In genomic region chr3:89123313-89123712, GRCm38 (mm10) we compare ENCODE assay signal across 17 mouse cellular contexts. TPM values are rescaled to one million over a fixed set of nuclear protein-coding genes. Genes with fewer than 3 reads are reported as not detected.
DNase-seq lines count a peak whose midpoint lies in the region; ATAC-seq lines count a peak whose summit lies in the region.
"Had no signal": no experiment of that assay in that cellular context is flagged by ENCODE, and none has a peak within 500 bp of the region (broad histone marks: within the 10 kb centered on the region; RNA-seq: fewer than 3 reads in every experiment).

No protein-coding gene starts in this region.

- H3K9me3 ChIP-seq in heart, embryonic 12.5 days (replicated peaks) = no peaks in the 10 kb centered on the region
- no peaks in the 10 kb centered on the region for H3K9me3 ChIP-seq in midbrain, embryonic 10.5 days (replicated peaks)
- H3K9me3 ChIP-seq: embryonic facial prominence, embryonic 12.5 days; forebrain, embryonic 13.5 days; liver, embryonic 13.5 days had no signal

- no peak overlapping the region for H3K4me2 ChIP-seq in heart, embryonic 12.5 days
- H3K4me2 ChIP-seq: embryonic facial prominence, embryonic 12.5 days; forebrain, embryonic 13.5 days; liver, embryonic 13.5 days had no signal

- peaks cover 8% of the 10 kb centered on the region for H3K4me1 ChIP-seq in heart, embryonic 12.5 days (replicated peaks)
- 0 out of 2 replicates have a peak, but pooled peaks cover 3% of the 10 kb centered on the region for H3K4me1 ChIP-seq in midbrain, embryonic 10.5 days
- H3K4me1 ChIP-seq: embryonic facial prominence, embryonic 12.5 days; forebrain, embryonic 13.5 days had no signal

- WGBS in heart, embryonic 12.5 days = 65% methylated on average over 2 of the region's 2 CpGs
- WGBS in midbrain, embryonic 10.5 days = 84% methylated on average over 2 of the region's 2 CpGs

- no peak for ATAC-seq in heart, embryonic 12.5 days (ENCODE audit: insufficient number of reproducible peaks, low FRiP score)
- ATAC-seq: CD4-positive, CD25-positive, alpha-beta regulatory T cell, adult 4 months; forebrain, embryonic 13.5 days; hindbrain, postnatal 0 days had no signal

- intact Hi-C loops in heart, postnatal 14 days (cut with DNase I) = no loop called here

- no peak overlapping the region for H3K9ac ChIP-seq in heart, embryonic 12.5 days
- H3K9ac ChIP-seq: embryonic facial prominence, embryonic 12.5 days; forebrain, embryonic 13.5 days; liver, embryonic 13.5 days had no signal

- no peak overlapping the region for H3K4me3 ChIP-seq in heart, embryonic 12.5 days
- no peak overlapping the region for H3K4me3 ChIP-seq in midbrain, embryonic 10.5 days
- H3K4me3 ChIP-seq: embryonic facial prominence, embryonic 12.5 days; forebrain, embryonic 13.5 days; liver, embryonic 13.5 days had no signal

- H3K27me3 ChIP-seq in heart, embryonic 12.5 days (replicated peaks) = no peaks in the 10 kb centered on the region
- H3K27me3 ChIP-seq in midbrain, embryonic 10.5 days (ENCODE audit: low read depth, poor library complexity, severe bottlenecking) = no peaks in the 10 kb centered on the region
- H3K27me3 ChIP-seq: embryonic facial prominence, embryonic 12.5 days; forebrain, embryonic 13.5 days; liver, embryonic 13.5 days had no signal

- H3K27ac ChIP-seq in heart, embryonic 12.5 days (ENCODE audit: poor library complexity, severe bottlenecking) = no peak overlapping the region
- no peak overlapping the region for H3K27ac ChIP-seq in midbrain, embryonic 10.5 days (replicated peaks)
- H3K27ac ChIP-seq: embryonic facial prominence, embryonic 12.5 days; forebrain, embryonic 13.5 days; hindbrain, postnatal 0 days; liver, embryonic 13.5 days had no signal

- H3K36me3 ChIP-seq in heart, embryonic 12.5 days = no peaks in the 10 kb centered on the region
- H3K36me3 ChIP-seq in midbrain, embryonic 10.5 days = no peaks in the 10 kb centered on the region
- H3K36me3 ChIP-seq: embryonic facial prominence, embryonic 12.5 days; liver, embryonic 13.5 days had no signal

- peak; percentile 30 to 50 for DNase-seq in heart, postnatal 14 days
- DNase-seq in 3T3-L1 (ENCODE audit: low read depth, low spot score) = peak; percentile 28
- peak; percentile 67 for DNase-seq in adrenal gland, postnatal 10 days
- peak; percentile 69 for DNase-seq in heart, postnatal 4 days
- DNase-seq in midbrain, embryonic 10.5 days (ENCODE audit: low spot score) = no peak
- DNase-seq in layer of hippocampus, postnatal 10 days (ENCODE audit: low spot score in 2 of 2) = no peak
- DNase-seq in layer of hippocampus, postnatal 14 days (ENCODE audit: low spot score in 2 of 2) = no peak
- DNase-seq: cerebellum, adult 9-10 months; liver, embryonic 13.5 days; right cerebral cortex, adult 18-20 months; thymus, postnatal 36 days had no signal

RNA-seq across cellular contexts. Expression of gene Pklr, which starts 12.6 kb away (rescaled TPM):
- not detected for total RNA-seq in heart, postnatal 14 days (2021)
- 1.7 and 2.8 TPM in 2 replicates for polyA plus RNA-seq in heart, embryonic 12.5 days (2016; fragmentation: Nextera tagmentation; extraction: Ambion mirVana)
- total RNA-seq in adrenal gland, postnatal 10 days (2021) = 10 to 100 TPM; 15.2 to 41.1 TPM
- total RNA-seq in heart, postnatal 4 days (2021) = not detected
- polyA plus RNA-seq in midbrain, embryonic 10.5 days (2016; fragmentation: Nextera tagmentation; extraction: Ambion mirVana) = 4.1 and 5.9 TPM in 2 replicates
- total RNA-seq in layer of hippocampus, postnatal 10 days (2021) = under 1 TPM; 0.22 to 0.48 TPM
- total RNA-seq in layer of hippocampus, postnatal 14 days (2021) = not detected
- total RNA-seq: hindbrain, postnatal 0 days had no signal
- polyA plus RNA-seq: CD4-positive, CD25-positive, alpha-beta regulatory T cell, adult 4 months had no signal

RNA-seq across cellular contexts. Expression of gene Fdps, which starts 21.6 kb away (rescaled TPM):
- total RNA-seq in heart, postnatal 14 days (2021) = 10 to 100 TPM; 19.7 to 23.5 TPM
- polyA plus RNA-seq in heart, embryonic 12.5 days (2016; fragmentation: Nextera tagmentation; extraction: Ambion mirVana) = 130 and 136 TPM in 2 replicates
- total RNA-seq in adrenal gland, postnatal 10 days (2021) = 10 to 100 TPM; 56.9 to 70.2 TPM
- total RNA-seq in heart, postnatal 4 days (2021) = 10 to 100 TPM; 54.5 to 58.7 TPM
- 366 and 381 TPM in 2 replicates for polyA plus RNA-seq in midbrain, embryonic 10.5 days (2016; fragmentation: Nextera tagmentation; extraction: Ambion mirVana)
- 100 to 1,000 TPM; 159 to 162 TPM for total RNA-seq in layer of hippocampus, postnatal 10 days (2021)
- 100 to 1,000 TPM; 109 to 131 TPM for total RNA-seq in layer of hippocampus, postnatal 14 days (2021)

RNA-seq across cellular contexts. Expression of gene Gm43738, which starts 22.4 kb away (rescaled TPM):
- total RNA-seq in heart, postnatal 14 days (2021) = not detected
- polyA plus RNA-seq in heart, embryonic 12.5 days (2016; fragmentation: Nextera tagmentation; extraction: Ambion mirVana) = not detected in 2 replicates
- total RNA-seq in adrenal gland, postnatal 10 days (2021) = not detected
- total RNA-seq in heart, postnatal 4 days (2021) = not detected
- not detected in 2 replicates for polyA plus RNA-seq in midbrain, embryonic 10.5 days (2016; fragmentation: Nextera tagmentation; extraction: Ambion mirVana)
- under 1 TPM in 1 of 2 experiments, not detected in 1; 0.18 TPM for total RNA-seq in layer of hippocampus, postnatal 10 days (2021)
- not detected for total RNA-seq in layer of hippocampus, postnatal 14 days (2021)
- total RNA-seq: hindbrain, postnatal 0 days had no signal
- polyA plus RNA-seq: CD4-positive, CD25-positive, alpha-beta regulatory T cell, adult 4 months; embryonic facial prominence, embryonic 12.5 days; forebrain, embryonic 13.5 days; hindbrain, postnatal 0 days; liver, embryonic 13.5 days; neural tube, embryonic 11.5 days had no signal

RNA-seq across cellular contexts. Expression of gene Rusc1, which starts 30.2 kb away (rescaled TPM):
- 10 to 100 TPM; 16.0 to 17.7 TPM for total RNA-seq in heart, postnatal 14 days (2021)
- polyA plus RNA-seq in heart, embryonic 12.5 days (2016; fragmentation: Nextera tagmentation; extraction: Ambion mirVana) = 10.1 and 10.5 TPM in 2 replicates
- total RNA-seq in adrenal gland, postnatal 10 days (2021) = 10 to 100 TPM; 19.2 to 23.2 TPM
- 10 to 100 TPM; 12.3 to 12.5 TPM for total RNA-seq in heart, postnatal 4 days (2021)
- polyA plus RNA-seq in midbrain, embryonic 10.5 days (2016; fragmentation: Nextera tagmentation; extraction: Ambion mirVana) = 18.2 and 26.1 TPM in 2 replicates
- 100 to 1,000 TPM; 164 to 173 TPM for total RNA-seq in layer of hippocampus, postnatal 10 days (2021)
- 100 to 1,000 TPM; 150 to 157 TPM for total RNA-seq in layer of hippocampus, postnatal 14 days (2021)

RNA-seq across cellular contexts. Expression of gene Hcn3, which starts 36.7 kb away (rescaled TPM):
- under 1 TPM; 0.49 to 0.60 TPM for total RNA-seq in heart, postnatal 14 days (2021)
- 0.45 and 0.65 TPM in 2 replicates for polyA plus RNA-seq in heart, embryonic 12.5 days (2016; fragmentation: Nextera tagmentation; extraction: Ambion mirVana)
- total RNA-seq in adrenal gland, postnatal 10 days (2021) = 1 to 10 TPM; 2.2 to 5.7 TPM
- 1 to 10 TPM in 1 of 2 experiments, under 1 TPM in 1; 0.86 to 1.1 TPM for total RNA-seq in heart, postnatal 4 days (2021)
- 6.3 and 10.6 TPM in 2 replicates for polyA plus RNA-seq in midbrain, embryonic 10.5 days (2016; fragmentation: Nextera tagmentation; extraction: Ambion mirVana)
- total RNA-seq in layer of hippocampus, postnatal 10 days (2021) = 10 to 100 TPM; 30.9 to 35.1 TPM
- total RNA-seq in layer of hippocampus, postnatal 14 days (2021) = 10 to 100 TPM; 13.0 to 24.5 TPM

Comparison
In these comparisons a context has a peak if more than half of its experiments do, and no peak if none do; other contexts are left out.
1. DNase-seq: peak in heart, postnatal 14 days (2 of 2), 3T3-L1 (single experiment), adrenal gland, postnatal 10 days (single experiment) and heart, postnatal 4 days (single experiment); none in midbrain, embryonic 10.5 days (single experiment), layer of hippocampus, postnatal 10 days (0 of 2) and layer of hippocampus, postnatal 14 days (0 of 2).
2. RNA of gene Pklr, which starts 12.6 kb away (total RNA-seq): 15.2 to 41.1 TPM in adrenal gland, postnatal 10 days; 0.22 to 0.48 TPM in layer of hippocampus, postnatal 10 days, not detected in layer of hippocampus, postnatal 14 days, not detected in heart, postnatal 4 days and not detected in heart, postnatal 14 days; every median in the first group is over 10 times any median in the second.